Mouse (Mus musculus): ENCODE measurements around the gene Ikbip.
A peak's percentile ranks its signal among the peaks of the same experiment; 100 is the strongest.

Ikbip gene

GRCm38 (mm10) chr10:91082550-91083392, at the start of gene Ikbip, which contains the start of gene Apaf1:
Gene Ikbip (plus strand): TSS chr10:91082940.
Gene Apaf1 (minus strand): TSS chr10:91082770.
- DNase-seq (ENCODE audit: low spot score), result peak; percentile 100

GRCm38 (mm10) chr10:91033942-91034341, 48.8 kb upstream of the Ikbip start:
- DNase-seq (ENCODE audit: low spot score), result peak; percentile 39

GRCm38 (mm10) chr10:91049696-91050095, 33.0 kb upstream of the Ikbip start:
- no peak for DNase-seq (ENCODE audit: low spot score)

GRCm38 (mm10) chr10:91051156-91051555, 31.6 kb upstream of the Ikbip start:
- no peak for DNase-seq (ENCODE audit: low spot score)

GRCm38 (mm10) chr10:91052734-91053133, 30.0 kb upstream of the Ikbip start:
- DNase-seq (ENCODE audit: low spot score), result no peak

GRCm38 (mm10) chr10:91060742-91061141, 22.0 kb upstream of the Ikbip start:
- DNase-seq (ENCODE audit: low spot score), result no peak

GRCm38 (mm10) chr10:91062355-91062754, 20.4 kb upstream of the Ikbip start:
- no peak for DNase-seq (ENCODE audit: low spot score)

GRCm38 (mm10) chr10:91071768-91072167, 11.0 kb upstream of the Ikbip start:
- DNase-seq (ENCODE audit: low spot score), result no peak

- DNase-seq (ENCODE audit: low spot score), result peak; percentile 34
Observed at GRCm38 (mm10) chr10:91073345-91073744, 9.4 kb upstream of the Ikbip start.

- DNase-seq (ENCODE audit: low spot score), result no peak
Observed at GRCm38 (mm10) chr10:91076667-91077066, 6.1 kb upstream of the Ikbip start.

GRCm38 (mm10) chr10:91080540-91080939, 2.2 kb upstream of the Ikbip start:
- no peak for DNase-seq (ENCODE audit: low spot score)

- no peak for DNase-seq (ENCODE audit: low spot score)
Observed at GRCm38 (mm10) chr10:91081959-91082507, 707 bp upstream of the Ikbip start.

GRCm38 (mm10) chr10:91083393-91083927, 720 bp downstream of the Ikbip start:
- DNase-seq (ENCODE audit: low spot score), result no peak

- DNase-seq (ENCODE audit: low spot score), result no peak
Observed at GRCm38 (mm10) chr10:91092812-91093211, 10.1 kb downstream of the Ikbip start.

GRCm38 (mm10) chr10:91094251-91095104, 11.7 kb downstream of the Ikbip start:
- DNase-seq (ENCODE audit: low spot score), result no peak

- DNase-seq (ENCODE audit: low spot score), result no peak
Observed at GRCm38 (mm10) chr10:91098056-91098455, 15.3 kb downstream of the Ikbip start.

GRCm38 (mm10) chr10:91100101-91100500, 17.4 kb downstream of the Ikbip start:
- DNase-seq (ENCODE audit: low spot score), result no peak

- DNase-seq (ENCODE audit: low spot score), result no peak
Observed at GRCm38 (mm10) chr10:91101936-91102335, 19.2 kb downstream of the Ikbip start.

GRCm38 (mm10) chr10:91102799-91103590, 20.3 kb downstream of the Ikbip start:
- DNase-seq (ENCODE audit: low spot score), result no peak

GRCm38 (mm10) chr10:91105981-91106380, 23.2 kb downstream of the Ikbip start:
- no peak for DNase-seq (ENCODE audit: low spot score)

GRCm38 (mm10) chr10:91109841-91110240, 27.1 kb downstream of the Ikbip start:
- no peak for DNase-seq (ENCODE audit: low spot score)
